Mouse (Mus musculus): Measurements from ENCODE around the gene Upk2.
A peak's percentile ranks its signal among the peaks of the same experiment; 100 is the strongest.

GRCm38 (mm10) chr9:44498421-44499355 is 43.9 kb upstream of the Upk2 start:
- TF ChIP-seq CTCF (IDR thresholded peaks at IDR 0.05; ENCODE audit: low read depth, low read length): peak; percentile 75
- no peak for TF ChIP-seq POLR2A (IDR thresholded peaks at IDR 0.05; ENCODE audit: extremely low read depth, insufficient read depth, low read length)

All from liver, adult 2 months (tissue).